Mouse (Mus musculus) embryonic fibroblast, embryonic 13.5 days (primary cell): ENCODE data around the gene Itga5.

ENCODE experiments used
- CTCF ChIP-seq: IDR thresholded peaks from 2 replicates; pipeline ENCODE4 v1.5.1; 2011; ENCODE audit warnings: mild to moderate bottlenecking, control low read depth, low read length, moderate library complexity, borderline replicate concordance; ENCODE audit not compliant: insufficient read depth
- POLR2A ChIP-seq: IDR thresholded peaks from 2 replicates; pipeline ENCODE4 v1.6.1; 2011; ENCODE audit warnings: low read depth, mild to moderate bottlenecking, control low read depth, low read length, moderate library complexity

- TF ChIP-seq CTCF (no peak), POLR2A (no peak)
These were observed 25.8 kb downstream of the Itga5 start for GRCm38 (mm10) chr15:103340786-103341185.
